Mouse (Mus musculus) MEL (cell line): ENCODE results near the gene Ocrl.

Experiments
- CTCF ChIP-seq, 3 experiments: IDR thresholded peaks in 2 of 3; conservative IDR thresholded peaks in 1 of 3; 2 replicates each; pipeline ENCODE4 v1.5.1; 2011 to 2012; ENCODE audit warnings: low read length in 3 of 3, low read depth in 2 of 3, mild to moderate bottlenecking in 2 of 3, improper control_type of control experiment in 1 of 3, inconsistent platforms in 1 of 3, mixed read lengths in 1 of 3, moderate library complexity in 1 of 3; ENCODE audit not compliant: control insufficient read depth in 1 of 3, insufficient read depth in 1 of 3, poor library complexity in 1 of 3, severe bottlenecking in 1 of 3
- KAT2A ChIP-seq: conservative IDR thresholded peaks from 2 replicates; pipeline ENCODE4 v1.6.1; 2012; ENCODE audit warnings: low read depth, low read length, improper control_type of control experiment, inconsistent platforms
- MAFK ChIP-seq: IDR thresholded peaks from 2 replicates; pipeline ENCODE4 v1.6.1; 2011; ENCODE audit warnings: low read depth, mild to moderate bottlenecking, low read length, improper control_type of control experiment, borderline replicate concordance
- POLR2A ChIP-seq, 2 experiments: IDR thresholded peaks; 2 replicates each; pipeline ENCODE4 v1.6.1; 2011 to 2012; ENCODE audit warnings: low read length in 2 of 2, mild to moderate bottlenecking in 2 of 2, control low read depth in 1 of 2, improper control_type of control experiment in 1 of 2, low read depth in 1 of 2, moderate library complexity in 1 of 2; ENCODE audit not compliant: control insufficient read depth in 1 of 2, insufficient read depth in 1 of 2, poor library complexity in 1 of 2
- ZNF384 ChIP-seq: IDR thresholded peaks from 2 replicates; pipeline ENCODE4 v1.6.1; 2012; ENCODE audit warnings: low read depth, mild to moderate bottlenecking, inconsistent platforms, low read length, improper control_type of control experiment

DNA sequence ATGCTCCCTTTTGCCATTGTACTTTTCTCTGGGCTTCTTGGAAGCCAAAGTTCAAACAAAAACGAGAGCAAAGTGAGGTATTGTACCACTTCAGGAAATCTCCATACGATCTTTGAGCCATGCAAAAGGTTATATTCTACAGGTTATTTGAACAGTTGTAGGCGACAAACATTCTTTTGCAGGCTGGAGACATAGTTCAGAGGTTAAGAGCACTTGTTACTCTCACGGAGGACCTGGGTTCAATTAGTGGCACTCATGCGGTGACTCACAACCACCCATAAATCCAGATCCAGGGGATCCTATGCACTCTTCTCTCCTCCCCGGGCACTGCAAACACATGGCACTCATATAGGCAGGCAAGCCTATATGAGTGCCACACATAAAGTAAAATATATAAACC lies 29.4 kb upstream of the Ocrl start:
- no peak for TF ChIP-seq CTCF (IDR thresholded peaks at IDR 0.05 in 2 of 3, conservative IDR thresholded peaks at IDR 0.05 in 1 of 3; ENCODE audit: control insufficient read depth in 1 of 3, insufficient read depth in 1 of 3, low read depth in 2 of 3, low read length in 3 of 3, poor library complexity in 1 of 3, severe bottlenecking in 1 of 3)
- TF ChIP-seq ZNF384: no peak
- TF ChIP-seq KAT2A: no peak
- no peak for TF ChIP-seq MAFK
- no peak for TF ChIP-seq POLR2A (IDR thresholded peaks at IDR 0.05; ENCODE audit: control insufficient read depth in 1 of 2, insufficient read depth in 1 of 2, low read depth in 1 of 2, low read length in 2 of 2, poor library complexity in 1 of 2)
